Mouse (Mus musculus) liver, embryonic 11.5 days (tissue): ENCODE data around the gene Nrg4. TPM values are rescaled to one million over a fixed set of nuclear protein-coding genes. Genes with fewer than 3 reads are reported as not detected.
A peak's percentile ranks its signal among the peaks of the same experiment; 100 is the strongest.

ENCODE experiments used
- ATAC-seq: fragments of 200-750 bp; cut with Nextera tagmentation; replicated peaks from 2 replicates; pipeline ENCODE4 v1.8.0; 2017; ENCODE audit warnings: moderate number of reproducible peaks, mild to moderate bottlenecking, moderate TSS enrichment, moderate library complexity; ENCODE audit not compliant: low FRiP score
- DNase-seq: peaks from one replicate; pipeline ENCODE4 v3.0.0-alpha.2; 2017; ENCODE audit warnings: low spot score
- H3K27ac ChIP-seq: fragments of 300-500 bp; sonication (generic); 2 replicates; pipeline ENCODE4 v1.5.1; 2014; ENCODE audit warnings: mild to moderate bottlenecking, low read depth, low read length, control low read depth
- H3K27me3 ChIP-seq: fragments of 300-500 bp; sonication (generic); replicated peaks from 2 replicates; pipeline ENCODE4 v1.6.1; 2014; ENCODE audit warnings: low read length, mixed read lengths; ENCODE audit not compliant: control insufficient read depth, insufficient read depth
- H3K36me3 ChIP-seq: fragments of 300-500 bp; sonication (generic); 2 replicates; pipeline ENCODE4 v1.6.1; 2014; ENCODE audit warnings: mild to moderate bottlenecking, low read length, moderate library complexity, mixed read lengths; ENCODE audit not compliant: control insufficient read depth, insufficient read depth
- H3K4me1 ChIP-seq: fragments of 300-500 bp; sonication (generic); replicated peaks from 2 replicates; pipeline ENCODE4 v1.6.1; 2014; ENCODE audit warnings: low read length, mixed read lengths; ENCODE audit not compliant: control insufficient read depth, insufficient read depth
- H3K4me2 ChIP-seq: fragments of 300-500 bp; sonication (generic); 2 replicates; pipeline ENCODE4 v1.6.1; 2014; ENCODE audit warnings: mild to moderate bottlenecking, control low read depth, moderate library complexity
- H3K4me3 ChIP-seq: fragments of 300-500 bp; sonication (generic); 2 replicates; pipeline ENCODE4 v1.5.1; 2014; ENCODE audit warnings: low read depth, low read length, control low read depth
- H3K9ac ChIP-seq: fragments of 300-500 bp; sonication (generic); 2 replicates; pipeline ENCODE4 v1.6.1; 2014; ENCODE audit warnings: low read depth, low read length, control low read depth
- H3K9me3 ChIP-seq: fragments of 300-500 bp; sonication (generic); 2 replicates; pipeline ENCODE4 v1.6.1; 2016; ENCODE audit warnings: low read length, inconsistent platforms, mixed read lengths; ENCODE audit not compliant: control insufficient read depth
- WGBS: fragments of 180-500 bp; shearing (Covaris S2); extraction: QIAGEN DNeasy Blood & Tissue Kit; methylation state at CpG from one replicate; pipeline ENCODE4 v1.1.7; 2014; 5-methylcytosine and 5-hydroxymethylcytosine counted together
- polyA plus RNA-seq: library from polyadenylated mRNA; unstranded; fragments of >200 nt; fragmentation: Nextera tagmentation; extraction: Ambion mirVana; gene quantifications from 2 replicates; pipeline ENCODE4 v1.2.1, GENCODE M21; 2014

The Nrg4 gene
- polyA plus RNA-seq, 1 experiment from 2014 or later: 1.1 TPM

GRCm38 (mm10) chr9:55325564-55326514 is 805 bp downstream of the Nrg4 start:
- 19% methylated on average over 18 of the region's 18 CpGs for WGBS
- no peak for ATAC-seq
- Histone ChIP-seq H3K27ac (no peak overlapping the region), H3K4me1 (no peaks in the 10 kb centered on the region; the same call in 1 of the 2 replicates), H3K4me2 (peak overlapping the region; percentile 66), H3K9ac (peak overlapping the region; percentile 15), H3K4me3 (peak overlapping the region; percentile 57), H3K9me3 (no peaks in the 10 kb centered on the region), H3K36me3 (no peaks in the 10 kb centered on the region), H3K27me3 (peaks cover 68% of the 10 kb centered on the region)
- DNase-seq: no peak

GRCm38 (mm10) chr9:55325061-55325460 is 1.6 kb downstream of the Nrg4 start:
- Histone ChIP-seq H3K36me3 (no peaks in the 10 kb centered on the region), H3K9me3 (no peaks in the 10 kb centered on the region), H3K4me1 (no peaks in the 10 kb centered on the region; the same call in 1 of the 2 replicates), H3K9ac (no peak overlapping the region), H3K4me2 (no peak overlapping the region), H3K4me3 (no peak overlapping the region), H3K27ac (no peak overlapping the region), H3K27me3 (peaks cover 65% of the 10 kb centered on the region)
- WGBS: 26% methylated on average over 1 of the region's 1 CpGs
- no peak for DNase-seq
- ATAC-seq: no peak

DNA sequence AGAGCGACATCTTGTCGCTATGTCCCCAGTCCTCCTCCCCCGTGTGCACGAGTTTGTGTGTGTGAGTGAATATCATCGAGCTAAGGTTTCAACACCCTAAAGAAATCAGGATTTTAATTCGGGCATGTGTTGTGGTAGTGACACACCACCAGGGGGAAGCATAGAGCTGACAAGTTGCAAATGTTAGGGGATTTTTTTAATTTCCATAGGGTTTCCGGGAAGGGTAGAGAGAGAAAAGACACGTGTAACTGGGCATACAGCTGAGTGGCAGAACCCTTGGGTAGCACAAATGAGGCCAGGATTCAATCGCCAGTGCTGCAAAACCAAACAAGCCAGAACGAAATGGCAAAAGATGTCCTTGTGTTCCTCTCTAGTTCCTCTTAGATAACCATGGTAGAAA is 2.1 kb downstream of the Nrg4 start:
- Histone ChIP-seq H3K9me3 (no peaks in the 10 kb centered on the region), H3K9ac (no peak overlapping the region), H3K4me1 (no peaks in the 10 kb centered on the region; the same call in 1 of the 2 replicates), H3K4me2 (no peak overlapping the region), H3K36me3 (no peaks in the 10 kb centered on the region), H3K4me3 (no peak overlapping the region), H3K27ac (no peak overlapping the region), H3K27me3 (peaks cover 66% of the 10 kb centered on the region)
- 57% methylated on average over 10 of the region's 10 CpGs for whole genome bisulfite sequencing
- no peak for DNase-seq
- no peak for ATAC-seq

DNA sequence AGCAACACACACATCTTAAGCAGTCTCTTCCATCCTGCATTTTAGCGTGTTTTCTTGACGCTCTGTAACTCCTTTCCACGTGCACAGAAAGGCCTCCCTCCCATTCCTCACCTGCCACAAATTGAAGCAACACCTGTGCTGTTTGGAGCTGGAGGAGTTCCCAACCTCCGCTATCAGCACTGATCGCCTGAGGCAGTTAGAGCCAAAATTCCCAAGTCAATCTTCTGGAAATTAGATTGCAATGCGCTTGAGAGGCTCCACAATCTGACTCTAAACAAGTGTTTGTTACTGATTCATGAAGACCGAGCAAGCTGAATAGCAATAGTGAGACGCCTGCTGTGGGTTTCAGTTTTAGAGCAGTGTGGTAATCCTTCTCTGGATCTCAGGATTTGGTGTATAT is 2.6 kb downstream of the Nrg4 start:
- H3K9me3 ChIP-seq: no peaks in the 10 kb centered on the region
- no peak overlapping the region for H3K9ac ChIP-seq
- H3K36me3 ChIP-seq: no peaks in the 10 kb centered on the region
- 53% methylated on average over 8 of the region's 8 CpGs for WGBS
- H3K4me1 ChIP-seq: no peaks in the 10 kb centered on the region; the same call in 1 of the 2 replicates
- DNase-seq (no peak), ATAC-seq (no peak)
- no peak overlapping the region for H3K4me2 ChIP-seq
- H3K27ac ChIP-seq: no peak overlapping the region
- H3K27me3 ChIP-seq: peaks cover 61% of the 10 kb centered on the region
- no peak overlapping the region for H3K4me3 ChIP-seq

DNA sequence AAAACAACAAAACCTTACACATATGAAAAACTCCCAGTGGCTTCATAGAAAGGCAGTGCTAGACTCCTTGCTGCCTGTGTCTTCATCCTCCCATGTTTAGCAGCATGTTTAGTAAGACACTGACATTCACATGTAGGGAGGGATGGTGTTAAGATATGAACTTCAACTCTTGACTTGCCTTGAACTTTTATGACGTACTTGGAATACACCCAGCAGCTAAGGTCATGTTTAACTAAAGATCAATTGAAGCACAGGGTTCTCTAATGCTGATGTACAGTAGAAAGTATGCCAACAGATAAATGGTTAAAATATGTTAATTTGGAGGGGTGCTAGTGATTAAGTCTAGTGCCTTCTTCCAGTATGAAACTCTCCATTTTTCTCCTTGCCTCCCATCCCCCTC is 4.0 kb downstream of the Nrg4 start:
- peaks cover 47% of the 10 kb centered on the region for H3K27me3 ChIP-seq
- no peaks in the 10 kb centered on the region for H3K9me3 ChIP-seq
- H3K9ac ChIP-seq: no peak overlapping the region
- no peaks in the 10 kb centered on the region; the same call in 1 of the 2 replicates for H3K4me1 ChIP-seq
- 65% methylated on average over 1 of the region's 1 CpGs for WGBS
- no peaks in the 10 kb centered on the region for H3K36me3 ChIP-seq
- DNase-seq (no peak), ATAC-seq (no peak)
- no peak overlapping the region for H3K4me2 ChIP-seq
- no peak overlapping the region for H3K4me3 ChIP-seq
- no peak overlapping the region for H3K27ac ChIP-seq

GRCm38 (mm10) chr9:55313619-55314261 is 12.9 kb downstream of the Nrg4 start:
- no peaks in the 10 kb centered on the region for H3K27me3 ChIP-seq
- no peaks in the 10 kb centered on the region for H3K9me3 ChIP-seq
- H3K36me3 ChIP-seq: no peaks in the 10 kb centered on the region
- no peak for DNase-seq
- H3K4me3 ChIP-seq: no peak overlapping the region
- WGBS: 61% methylated on average over 12 of the region's 12 CpGs
- H3K4me1 ChIP-seq: no peaks in the 10 kb centered on the region
- H3K27ac ChIP-seq: no peak overlapping the region
- no peak overlapping the region for H3K9ac ChIP-seq
- ATAC-seq: no peak
- no peak overlapping the region for H3K4me2 ChIP-seq

DNA sequence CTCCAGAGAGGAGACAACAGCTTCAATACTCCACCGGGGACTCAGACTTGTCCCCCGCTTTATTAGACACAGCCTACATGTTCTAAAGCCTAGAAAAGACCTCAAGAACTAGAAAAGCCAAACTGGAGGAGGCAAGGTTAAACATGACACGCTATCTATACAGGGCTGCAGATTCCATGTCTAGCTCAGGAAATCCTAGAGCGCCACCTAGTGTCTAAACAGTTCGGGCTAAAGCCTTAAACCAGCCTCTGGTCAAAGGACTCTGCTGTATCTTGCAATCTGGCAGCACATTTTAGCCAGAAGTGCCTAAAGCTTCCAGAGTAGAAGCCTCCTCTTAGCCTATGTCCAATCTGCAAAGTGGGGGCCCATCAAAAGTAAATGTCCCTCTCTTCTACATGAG is 15.1 kb downstream of the Nrg4 start:
- Histone ChIP-seq H3K9ac (no peak overlapping the region), H3K9me3 (no peaks in the 10 kb centered on the region), H3K27me3 (no peaks in the 10 kb centered on the region), H3K4me2 (no peak overlapping the region), H3K36me3 (no peaks in the 10 kb centered on the region), H3K27ac (no peak overlapping the region), H3K4me1 (no peaks in the 10 kb centered on the region), H3K4me3 (no peak overlapping the region)
- WGBS: 9% methylated on average over 5 of the region's 5 CpGs
- DNase-seq (peak; percentile 50), ATAC-seq (no peak)

- H3K4me3 ChIP-seq: no peak overlapping the region
- no peaks in the 10 kb centered on the region for H3K4me1 ChIP-seq
- H3K4me2 ChIP-seq: no peak overlapping the region
- H3K9ac ChIP-seq: no peak overlapping the region
- WGBS: 57% methylated on average over 5 of the region's 5 CpGs
- ATAC-seq (no peak), DNase-seq (no peak)
- H3K27me3 ChIP-seq: no peaks in the 10 kb centered on the region
- no peak overlapping the region for H3K27ac ChIP-seq
- no peaks in the 10 kb centered on the region for H3K36me3 ChIP-seq
- no peaks in the 10 kb centered on the region for H3K9me3 ChIP-seq
Observed at GRCm38 (mm10) chr9:55308455-55308854, 18.2 kb downstream of the Nrg4 start.
